Mouse (Mus musculus) retina, postnatal 1 day (tissue): ENCODE data around the gene Mnd1.
A peak's percentile ranks its signal among the peaks of the same experiment; 100 is the strongest.

ENCODE experiments used
- DNase-seq: peaks from one replicate; pipeline ENCODE4 v3.0.0-alpha.2; 2012

The Mnd1 gene

GRCm38 (mm10) chr3:84085429-84085828 is 70.2 kb downstream of the Mnd1 start:
- DNase-seq = no peak

GRCm38 (mm10) chr3:84081208-84081722 is 74.3 kb downstream of the Mnd1 start:
- no peak for DNase-seq

GRCm38 (mm10) chr3:84080074-84080473 is 75.5 kb downstream of the Mnd1 start:
- DNase-seq = peak; percentile 62

GRCm38 (mm10) chr3:84077505-84077904 is 78.1 kb downstream of the Mnd1 start:
- no peak for DNase-seq

GRCm38 (mm10) chr3:84076543-84077332 is 78.8 kb downstream of the Mnd1 start:
- no peak for DNase-seq

GRCm38 (mm10) chr3:84075516-84075915 is 80.1 kb downstream of the Mnd1 start:
- no peak for DNase-seq

GRCm38 (mm10) chr3:84074777-84075176 is 80.8 kb downstream of the Mnd1 start:
- DNase-seq = no peak

- no peak for DNase-seq
Measured at GRCm38 (mm10) chr3:84071641-84072040, 83.9 kb downstream of the Mnd1 start.

GRCm38 (mm10) chr3:84070811-84071210 is 84.8 kb downstream of the Mnd1 start:
- no peak for DNase-seq

- DNase-seq = no peak
Measured at GRCm38 (mm10) chr3:84068831-84069709, 86.5 kb downstream of the Mnd1 start.

GRCm38 (mm10) chr3:84065825-84066224 is 89.8 kb downstream of the Mnd1 start:
- no peak for DNase-seq

GRCm38 (mm10) chr3:84063369-84063914 is 92.1 kb downstream of the Mnd1 start:
- no peak for DNase-seq

GRCm38 (mm10) chr3:84061523-84062453 is 93.8 kb downstream of the Mnd1 start:
- peak; percentile 25 for DNase-seq

GRCm38 (mm10) chr3:84060946-84061345 is 94.6 kb downstream of the Mnd1 start:
- no peak for DNase-seq

GRCm38 (mm10) chr3:84060128-84060527 is 95.5 kb downstream of the Mnd1 start:
- DNase-seq = no peak

- no peak for DNase-seq
Measured at GRCm38 (mm10) chr3:84059676-84060075, 95.9 kb downstream of the Mnd1 start.

GRCm38 (mm10) chr3:84059261-84059660 is 96.3 kb downstream of the Mnd1 start:
- no peak for DNase-seq

GRCm38 (mm10) chr3:84048729-84049175 is 106.8 kb downstream of the Mnd1 start:
- peak; percentile 30 for DNase-seq

GRCm38 (mm10) chr3:84046206-84046605 is 109.4 kb downstream of the Mnd1 start:
- no peak for DNase-seq

GRCm38 (mm10) chr3:84041739-84042138 is 113.8 kb downstream of the Mnd1 start:
- DNase-seq = no peak

- DNase-seq = no peak
Measured at GRCm38 (mm10) chr3:84040476-84041082, 115.0 kb downstream of the Mnd1 start.
